Mouse (Mus musculus) ovary, adult 2 months (tissue): Measurements from ENCODE around the gene Cym. TPM values are rescaled to one million over a fixed set of nuclear protein-coding genes. Genes with fewer than 3 reads are reported as not detected.

Source experiments
- polyA plus RNA-seq: library from polyadenylated mRNA; depleted of rRNA; stranded (reverse); fragments of >200 nt; gene quantifications from 2 replicates; pipeline ENCODE4 v1.2.3, GENCODE M21; 2012; rRNA removed

The Cym gene
- polyA plus RNA-seq, result not detected in 2 replicates

GRCm38 (mm10) chr3:107221608-107222007, at the start of gene Cym:
Gene Cym, minus strand, starts transcription at chr3:107221732.

GRCm38 (mm10) chr3:107239607-107240006, 18.1 kb upstream of the Cym start, which contains the start of gene Prok1:
Gene Prok1, minus strand, starts transcription at chr3:107239707.

GRCm38 (mm10) chr3:107230527-107230926, 9.0 kb upstream of the Cym start, which contains the start of gene A630076J17Rik:
Gene A630076J17Rik, plus strand, starts transcription at chr3:107230614.

GRCm38 (mm10) chr3:107182756-107183155, 38.8 kb downstream of the Cym start, which contains the start of gene Kcna10:
Gene Kcna10, plus strand, starts transcription at chr3:107183056.

Other genes starting within 250 kb of the Cym start
- 1.3 and 1.4 TPM in 2 replicates for gene Kcna3, start 185.6 kb downstream of the Cym start, polyA plus RNA-seq
- gene Kcna2, start 120.6 kb downstream of the Cym start, polyA plus RNA-seq, result 0.63 and 1.1 TPM in 2 replicates
- gene Kcna10, start 38.7 kb downstream of the Cym start, polyA plus RNA-seq, result not detected in 2 replicates
- gene A630076J17Rik, start 8.9 kb upstream of the Cym start, polyA plus RNA-seq, result not detected in 2 replicates
- 0.06 and 0.10 TPM in 2 replicates for gene Prok1, start 18.0 kb upstream of the Cym start, polyA plus RNA-seq
- gene Lamtor5, start 57.1 kb upstream of the Cym start, polyA plus RNA-seq, result 75.0 and 92.6 TPM in 2 replicates
- 0.64 and 0.75 TPM in 2 replicates for gene Slc16a4, start 69.5 kb upstream of the Cym start, polyA plus RNA-seq
- gene Rbm15, start 111.9 kb upstream of the Cym start, polyA plus RNA-seq, result 9.0 and 10.6 TPM in 2 replicates
- gene Kcnc4, start 237.8 kb upstream of the Cym start, polyA plus RNA-seq, result 0.91 and 0.97 TPM in 2 replicates